8 mouse cellular contexts compared by ENCODE assay signal in the genomic region with DNA sequence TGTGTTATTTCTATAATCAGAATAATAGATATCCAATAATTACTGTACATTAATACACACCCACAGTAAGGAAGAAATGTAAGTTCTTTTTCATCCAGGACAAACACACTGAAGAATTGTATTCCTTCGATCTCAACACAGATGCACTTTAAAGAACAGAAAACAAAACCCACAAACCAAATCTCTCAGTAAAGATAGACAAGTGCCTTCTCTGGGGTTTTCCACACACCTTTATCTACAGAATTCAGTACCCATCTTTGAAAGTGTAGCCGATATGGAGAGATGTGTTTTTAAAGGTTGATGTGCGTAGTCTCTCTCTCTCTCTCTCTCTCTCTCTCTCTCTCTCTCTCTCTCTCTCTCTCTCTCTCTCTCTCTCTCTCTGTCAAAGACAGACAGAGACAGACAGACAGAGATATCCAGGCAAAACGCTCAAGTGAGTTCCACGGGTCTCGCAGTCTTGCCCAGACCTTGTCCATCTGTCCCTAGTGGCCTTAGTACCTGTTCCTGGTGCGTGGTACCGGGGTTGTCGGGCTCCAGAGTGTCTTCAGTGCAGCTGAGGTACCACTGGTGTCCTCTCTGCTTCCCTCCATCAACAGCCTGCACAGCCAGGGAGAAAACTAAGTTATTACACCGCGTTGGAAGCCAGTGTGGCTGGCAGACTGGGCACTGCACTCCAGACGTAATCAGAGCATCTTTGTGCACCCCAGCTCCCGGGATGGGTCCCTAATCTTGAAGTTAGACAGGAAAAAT. TPM values are rescaled to one million over a fixed set of nuclear protein-coding genes. Genes with fewer than 3 reads are reported as not detected.
A peak's percentile ranks its signal among the peaks of the same experiment; 100 is the strongest.
DNase-seq lines count a peak whose midpoint lies in the region; ATAC-seq and TF ChIP-seq lines count a peak whose summit lies in the region.

No protein-coding gene starts in this region.

- H3K9me3 ChIP-seq in heart, embryonic 16.5 days (replicated peaks; ENCODE audit: control insufficient read depth, low read length), result no peaks in the 10 kb centered on the region
- no peaks in the 10 kb centered on the region for H3K9me3 ChIP-seq in midbrain, embryonic 13.5 days

- no peak for TF ChIP-seq CTCF in brain, embryonic 14.5 days (IDR thresholded peaks at IDR 0.05; ENCODE audit: borderline replicate concordance, extremely low read depth, insufficient read depth, insufficient read length)

- H3K27me3 ChIP-seq in heart, embryonic 16.5 days (ENCODE audit: control insufficient read depth, insufficient read depth, low read length), result peaks cover 30% of the 10 kb centered on the region
- H3K27me3 ChIP-seq in midbrain, embryonic 13.5 days, result peaks cover 51% of the 10 kb centered on the region

- peaks cover 4% of the 10 kb centered on the region for H3K4me1 ChIP-seq in heart, embryonic 16.5 days (ENCODE audit: control insufficient read depth, insufficient read depth, low read length)
- peaks cover 9% of the 10 kb centered on the region; the same call in 1 of the 2 replicates for H3K4me1 ChIP-seq in midbrain, embryonic 13.5 days (replicated peaks)

- ATAC-seq in heart, embryonic 16.5 days (replicated peaks; ENCODE audit: extremely low read depth, insufficient read depth, low FRiP score), result no peak
- no peak for ATAC-seq in midbrain, embryonic 13.5 days

- peak overlapping the region; percentile 94 for H3K4me2 ChIP-seq in heart, embryonic 16.5 days (ENCODE audit: low read depth, low read length)
- peak overlapping the region; percentile 95 for H3K4me2 ChIP-seq in midbrain, embryonic 13.5 days (replicated peaks)

- 38% methylated on average over 13 of the region's 13 CpGs for WGBS in heart, embryonic 16.5 days
- 39% methylated on average over 13 of the region's 13 CpGs for WGBS in midbrain, embryonic 13.5 days

- DNase-seq in heart, adult 18-20 months, result no peak
- DNase-seq in brain, embryonic 14.5 days (ENCODE audit: low read depth), result peak; percentile 13
- DNase-seq in induced T-regulatory cell, adult 2 months (ENCODE audit: low read depth), result peak; percentile 48
- DNase-seq in spleen, postnatal 4 days (ENCODE audit: low spot score in 2 of 2), result no peak
- DNase-seq in lung, adult 18-20 months, result no peak
- no peak for DNase-seq in spleen, postnatal 36 days (ENCODE audit: low spot score in 2 of 2)

- H3K4me3 ChIP-seq in heart, embryonic 16.5 days (ENCODE audit: low read length), result peak overlapping the region; percentile 68
- H3K4me3 ChIP-seq in midbrain, embryonic 13.5 days (replicated peaks), result peak overlapping the region; percentile 69

- H3K9ac ChIP-seq in heart, embryonic 16.5 days (ENCODE audit: low read length), result no peak overlapping the region
- no peak overlapping the region; the same call in 1 of the 2 replicates for H3K9ac ChIP-seq in midbrain, embryonic 13.5 days (replicated peaks)

- no peak for TF ChIP-seq POLR2A in brain, embryonic 14.5 days (IDR thresholded peaks at IDR 0.05; ENCODE audit: borderline replicate concordance, extremely low read depth, insufficient read depth, insufficient read length, poor library complexity, severe bottlenecking)

- no peak overlapping the region for H3K27ac ChIP-seq in heart, embryonic 16.5 days (ENCODE audit: low read length)
- no peak overlapping the region for H3K27ac ChIP-seq in midbrain, embryonic 13.5 days

- no peaks in the 10 kb centered on the region for H3K36me3 ChIP-seq in heart, embryonic 16.5 days (ENCODE audit: control insufficient read depth, insufficient read depth)
- no peaks in the 10 kb centered on the region for H3K36me3 ChIP-seq in midbrain, embryonic 13.5 days

RNA-seq across cellular contexts. Expression of gene St8sia6, which starts 1.4 kb away (rescaled TPM):
- 1.0 TPM in 2 replicates for polyA plus RNA-seq in heart, embryonic 16.5 days (2015; fragmentation: Nextera tagmentation; extraction: Ambion mirVana)
- total RNA-seq in heart, adult 18-20 months (2021), result 1 to 10 TPM; 3.0 to 3.4 TPM
- polyA plus RNA-seq in brain, embryonic 14.5 days (2012; rRNA removed), result 0.37 and 0.70 TPM in 2 replicates
- 0.36 and 0.55 TPM in 2 replicates for polyA plus RNA-seq in midbrain, embryonic 13.5 days (2015; fragmentation: Nextera tagmentation; extraction: Ambion mirVana)

Comparison
In these comparisons a context has a peak if more than half of its experiments do, and no peak if none do; other contexts are left out.
1. DNase-seq: peak in brain, embryonic 14.5 days (single experiment) and induced T-regulatory cell, adult 2 months (single experiment); none in heart, adult 18-20 months (0 of 2), spleen, postnatal 4 days (0 of 2), lung, adult 18-20 months (0 of 2) and spleen, postnatal 36 days (0 of 2).